Mouse (Mus musculus): Measurements from ENCODE around the gene Vcl.

- no peak for TF ChIP-seq POLR2A (IDR thresholded peaks at IDR 0.05; ENCODE audit: borderline replicate concordance, extremely low read depth, low read depth, low read length)
- no peak for TF ChIP-seq CTCF (IDR thresholded peaks at IDR 0.05; ENCODE audit: insufficient read depth, low read length)
Measured at GRCm38 (mm10) chr14:20977726-20978125, 48.5 kb downstream of the Vcl start.

Data from lung, adult 2 months (tissue).